Mouse (Mus musculus): ENCODE measurements at regions not wholly inside any gene's neighbourhood (a gene's known extent, or its start where the extent isn't known, plus 50 kb on each side); places are given as distances from the start of the nearest gene placed in this dataset.

GRCm38 (mm10) chr10:69001654-69002435 is 149.4 kb upstream of the Rhobtb1 start:
- TF ChIP-seq POLR2A (IDR thresholded peaks at IDR 0.05; ENCODE audit: extremely low read depth, insufficient read depth, low read length) (no peak), CTCF (IDR thresholded peaks at IDR 0.05; ENCODE audit: low read depth, low read length) (no peak)

Data from liver, adult 2 months (tissue).